Mouse (Mus musculus) thymus, postnatal 0 days (tissue): ENCODE measurements around the gene Ubtf. TPM values are rescaled to one million over a fixed set of nuclear protein-coding genes. Genes with fewer than 3 reads are reported as not detected.
"Not testable (repeated sequence)": the region's sequence is repeated elsewhere in the genome, so short reads cannot be mapped to it uniquely, and the experiment has no call there.

Experiments used
- DNase-seq: peaks from one replicate; pipeline ENCODE4 v3.0.0-alpha.2; 2015; ENCODE audit warnings: low spot score
- polyA plus RNA-seq: library from polyadenylated mRNA; unstranded; fragments of >200 nt; fragmentation: Nextera tagmentation; extraction: Ambion mirVana; gene quantifications from 2 replicates; pipeline ENCODE4 v1.2.1, GENCODE M21; 2015

The Ubtf gene
- 95.2 and 96.8 TPM in 2 replicates for polyA plus RNA-seq

DNA sequence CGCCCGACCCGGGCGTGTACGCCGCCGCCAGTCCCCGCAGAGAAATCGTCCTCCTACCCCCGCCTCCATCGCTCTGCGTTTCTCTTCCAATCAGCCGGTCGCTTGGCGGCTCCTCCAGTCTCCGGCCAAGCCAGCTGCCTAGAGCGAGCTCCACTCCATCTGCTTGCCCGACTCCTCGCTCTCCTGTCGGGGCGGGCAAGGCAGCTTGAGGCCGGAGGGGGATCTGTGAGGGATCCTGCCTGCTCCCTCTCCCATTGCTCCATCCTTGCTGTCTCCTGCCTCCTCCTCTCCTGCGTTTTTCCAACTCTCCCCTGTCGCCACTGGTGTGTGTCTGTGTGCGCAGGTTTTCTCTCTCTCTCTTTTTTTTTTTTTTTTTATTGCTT, at the start of gene Ubtf:
Gene Ubtf, minus strand, starts transcription at position 333 of the 383 bp plus-strand sequence.
- DNase-seq: peak; percentile 66

DNA sequence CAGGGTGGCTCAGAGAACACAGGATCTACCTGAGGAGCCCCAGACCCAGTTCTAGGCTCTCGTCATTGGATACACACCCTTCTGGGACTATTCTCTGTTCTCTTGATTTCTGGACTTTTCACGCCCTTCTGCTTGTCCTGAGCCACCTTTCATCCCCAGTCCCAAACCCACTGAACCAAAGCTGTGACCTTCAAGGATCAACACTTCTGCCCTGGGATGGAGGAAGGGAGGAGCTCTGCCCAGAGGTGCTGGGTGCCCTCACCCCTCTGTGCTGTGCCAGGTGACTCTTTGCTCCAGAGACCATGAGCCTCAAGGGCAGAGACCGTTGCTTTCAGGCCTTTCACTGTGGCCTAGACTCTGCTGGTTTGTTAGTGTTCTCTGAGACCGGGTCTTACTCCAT, 49.7 kb upstream of the Ubtf start:
- DNase-seq: no peak

DNA sequence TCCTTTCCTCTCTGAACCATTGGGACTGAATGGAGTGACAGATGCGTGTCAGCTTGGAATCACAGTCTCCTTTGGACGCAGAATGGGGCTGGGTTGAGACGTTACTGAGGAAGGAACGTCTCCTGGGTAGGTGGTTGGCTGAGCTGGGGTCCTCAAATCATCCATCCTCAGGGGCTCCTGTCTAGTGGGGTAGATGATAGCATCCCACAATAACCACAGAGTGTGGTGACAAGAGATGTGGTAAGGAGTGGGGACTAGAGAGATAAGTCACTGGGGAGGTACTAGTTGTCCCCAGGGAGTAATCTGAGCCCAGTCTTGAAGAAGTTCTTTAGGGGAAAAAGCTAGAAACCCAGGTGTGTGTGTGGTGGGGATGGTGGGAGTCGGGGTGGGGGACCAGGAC, 48.8 kb upstream of the Ubtf start:
- DNase-seq: no peak

DNA sequence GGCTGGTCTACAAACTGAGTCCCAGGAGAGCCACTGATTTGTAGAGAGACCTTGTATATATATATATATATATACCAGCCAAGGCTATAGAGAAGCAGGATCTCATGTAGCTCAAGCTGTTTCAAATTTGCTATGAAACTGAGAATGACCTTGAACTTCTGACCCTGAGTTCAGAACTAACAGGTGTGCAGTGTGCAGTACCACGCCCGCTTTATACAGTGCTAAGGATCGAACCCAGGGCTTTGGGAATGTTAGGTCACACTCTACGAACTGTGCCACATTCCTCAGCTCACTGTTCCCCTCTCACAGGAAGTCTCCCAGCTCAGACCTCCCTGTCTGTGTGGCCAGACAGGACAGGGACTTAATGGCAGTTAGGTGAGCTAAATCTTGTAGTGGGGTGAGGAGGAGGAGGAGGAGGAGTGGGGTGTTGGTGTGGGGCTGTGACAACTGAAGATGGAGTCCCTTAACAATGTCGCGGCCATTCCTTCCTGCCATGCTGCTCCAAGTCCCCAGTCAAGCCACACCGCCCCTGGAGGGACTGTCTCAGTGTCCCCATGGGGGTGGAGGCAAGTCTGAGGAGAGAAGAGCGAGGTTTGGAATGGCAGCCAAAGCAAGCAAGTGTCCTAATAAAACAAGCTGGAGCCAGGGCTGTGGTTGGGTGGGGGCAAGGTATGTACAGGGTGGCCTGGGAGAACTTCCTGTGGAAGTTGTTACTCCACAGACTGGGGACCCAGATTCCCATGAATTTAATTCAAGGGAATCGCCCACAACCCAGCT, 48.1 kb upstream of the Ubtf start:
- no peak for DNase-seq

DNA sequence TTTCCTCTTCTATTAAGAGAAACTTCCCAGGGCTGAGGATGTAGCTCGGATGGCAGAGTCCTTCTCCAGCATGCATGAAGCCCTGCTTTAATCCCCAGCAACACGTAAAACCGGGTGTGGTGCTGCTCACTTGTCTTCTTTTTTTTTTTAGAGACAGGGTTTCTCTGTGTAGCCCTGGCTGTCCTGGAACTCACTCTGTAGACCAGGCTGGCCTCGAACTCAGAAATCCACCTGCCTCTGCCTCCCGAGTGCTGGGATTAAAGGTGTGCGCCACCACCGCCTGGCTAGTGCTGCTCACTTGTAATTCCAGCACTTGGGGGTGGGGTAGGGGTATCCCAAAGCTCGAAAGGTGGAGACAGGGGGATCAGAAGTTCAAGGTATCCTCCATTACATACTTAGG, 46.6 kb upstream of the Ubtf start, which contains the start of gene Slc4a1:
Gene Slc4a1, minus strand, starts transcription at position 101 of the 400 bp plus-strand sequence.
- not testable (repeated sequence) for DNase-seq

DNA sequence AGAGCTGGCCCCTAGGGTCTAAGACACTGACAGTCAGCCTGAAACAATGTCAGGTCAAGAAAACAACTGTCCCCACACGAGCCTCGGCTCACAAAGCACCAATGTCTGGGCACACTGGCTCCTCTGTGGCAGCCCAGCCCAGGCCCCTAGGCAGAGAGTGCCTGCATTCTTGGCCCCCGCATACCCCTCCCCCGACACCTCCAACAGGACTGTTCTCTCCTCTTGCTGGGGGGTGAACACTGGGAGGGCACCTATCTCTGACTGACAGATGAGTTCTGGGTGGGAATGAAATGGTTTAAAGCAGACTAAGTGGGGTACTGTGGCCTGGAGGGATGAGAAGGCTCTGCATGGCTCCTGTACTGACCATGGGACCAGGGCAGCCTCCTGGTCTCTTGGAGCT, 46.2 kb upstream of the Ubtf start:
- no peak for DNase-seq

DNA sequence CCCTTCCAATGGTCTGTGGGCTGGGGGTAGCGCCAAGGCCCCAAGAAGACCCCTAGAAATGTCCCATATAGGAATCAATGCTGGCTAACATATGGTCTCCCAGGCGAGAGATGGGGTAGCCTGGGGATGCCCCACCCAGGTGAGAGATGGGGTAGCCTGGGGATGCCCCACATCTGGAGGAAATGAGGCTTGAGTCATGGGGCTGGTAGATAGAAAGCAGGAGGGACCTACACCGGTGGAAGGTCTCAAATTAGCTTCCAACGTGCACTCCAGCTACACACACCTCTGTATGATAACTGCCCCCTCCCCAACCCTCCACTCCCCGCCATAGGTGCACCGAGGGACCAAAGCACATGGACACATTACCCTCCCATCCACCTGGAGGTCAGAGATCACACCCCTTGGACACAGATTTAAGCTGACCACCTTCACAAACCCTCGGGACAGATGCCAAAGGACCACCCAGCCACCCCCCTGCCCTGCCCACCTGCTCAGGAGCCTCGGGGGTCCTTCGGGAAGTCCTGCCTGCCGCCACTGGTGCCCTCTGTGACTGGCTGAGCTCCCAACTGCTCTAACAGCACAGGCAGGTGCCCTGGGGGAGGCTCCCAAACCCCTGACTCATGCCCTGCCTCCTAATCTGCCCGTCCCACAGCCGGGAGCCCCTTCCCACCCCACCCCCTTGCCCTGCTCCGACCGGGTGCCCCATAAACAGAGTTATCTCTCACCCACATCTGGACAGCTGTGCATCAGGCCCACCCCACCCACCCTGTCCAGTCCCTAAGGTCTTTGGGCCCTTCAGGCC, 45.2 kb upstream of the Ubtf start:
- DNase-seq: no peak

DNA sequence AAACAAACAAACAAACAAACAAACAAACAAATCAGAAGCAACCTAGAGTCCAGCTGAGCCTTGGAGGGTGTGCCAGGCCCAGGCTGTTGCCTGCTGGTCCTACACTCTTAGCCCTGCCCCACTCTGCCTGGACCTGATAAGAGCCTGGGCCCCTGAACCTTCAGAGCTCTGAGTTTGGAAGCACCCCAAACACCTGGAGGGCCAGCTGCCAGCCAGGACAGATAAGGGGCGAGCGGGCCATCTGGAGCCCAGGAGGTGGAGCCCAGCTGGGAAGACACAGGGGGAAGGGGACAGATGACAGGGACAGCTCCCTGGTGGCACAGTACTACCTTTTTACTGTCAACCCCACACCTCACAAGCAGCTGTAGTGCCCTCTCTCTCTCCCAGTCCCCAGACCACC, 44.1 kb upstream of the Ubtf start:
- no peak for DNase-seq

DNA sequence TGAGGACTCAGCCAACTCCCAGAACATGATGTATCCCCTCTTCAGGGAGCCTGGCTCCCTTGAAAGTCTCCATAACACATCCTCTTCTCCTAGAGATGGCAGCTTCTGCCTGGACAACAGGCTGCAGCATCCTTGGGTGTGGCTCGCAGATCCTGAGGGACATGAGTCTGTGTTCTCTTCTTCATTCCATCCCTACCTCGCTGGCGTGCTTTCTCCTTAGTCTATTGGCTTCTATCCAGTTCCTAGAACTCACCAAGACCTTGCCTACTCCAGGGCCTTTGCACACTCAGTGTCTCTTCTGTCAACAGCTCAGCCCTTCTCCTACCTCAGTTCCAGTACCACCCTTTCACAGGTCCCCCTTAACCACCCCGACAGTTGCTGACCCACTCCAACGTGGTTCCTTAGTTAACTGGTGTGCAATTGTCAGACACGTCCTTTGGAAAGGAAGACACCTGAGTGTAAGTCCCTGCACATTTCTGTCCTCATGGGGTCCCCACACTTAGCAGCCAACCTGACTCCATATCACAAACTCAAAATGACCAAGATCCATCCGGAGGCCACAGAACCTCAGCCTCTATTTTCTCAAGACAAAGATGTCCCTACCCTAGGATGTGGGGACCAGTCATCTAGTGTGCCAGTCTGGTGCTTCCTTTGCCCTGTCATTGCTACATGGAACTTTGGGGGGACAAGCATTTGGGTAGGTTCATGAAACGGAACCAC, 42.4 kb upstream of the Ubtf start:
- DNase-seq: no peak

DNA sequence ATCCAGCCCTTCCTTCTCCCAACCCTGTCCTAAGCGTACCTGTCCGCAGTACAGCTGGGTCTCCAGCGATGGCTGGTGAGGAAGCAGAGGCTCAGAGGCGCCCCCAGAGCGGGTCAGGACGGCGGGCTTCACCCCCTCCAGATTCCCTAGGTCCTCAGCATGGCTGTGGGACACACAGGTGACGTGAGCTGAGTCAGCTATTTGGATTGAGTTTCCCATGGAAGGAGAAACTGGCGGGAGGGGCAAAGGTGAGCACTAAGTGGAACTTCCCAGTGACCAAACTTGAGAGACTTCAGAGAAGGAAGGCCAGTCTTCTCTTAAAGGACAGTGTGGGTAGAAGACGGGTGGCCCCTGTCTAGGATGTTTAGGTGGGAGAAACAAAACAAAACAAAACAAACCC, 38.8 kb upstream of the Ubtf start:
- DNase-seq: no peak

DNA sequence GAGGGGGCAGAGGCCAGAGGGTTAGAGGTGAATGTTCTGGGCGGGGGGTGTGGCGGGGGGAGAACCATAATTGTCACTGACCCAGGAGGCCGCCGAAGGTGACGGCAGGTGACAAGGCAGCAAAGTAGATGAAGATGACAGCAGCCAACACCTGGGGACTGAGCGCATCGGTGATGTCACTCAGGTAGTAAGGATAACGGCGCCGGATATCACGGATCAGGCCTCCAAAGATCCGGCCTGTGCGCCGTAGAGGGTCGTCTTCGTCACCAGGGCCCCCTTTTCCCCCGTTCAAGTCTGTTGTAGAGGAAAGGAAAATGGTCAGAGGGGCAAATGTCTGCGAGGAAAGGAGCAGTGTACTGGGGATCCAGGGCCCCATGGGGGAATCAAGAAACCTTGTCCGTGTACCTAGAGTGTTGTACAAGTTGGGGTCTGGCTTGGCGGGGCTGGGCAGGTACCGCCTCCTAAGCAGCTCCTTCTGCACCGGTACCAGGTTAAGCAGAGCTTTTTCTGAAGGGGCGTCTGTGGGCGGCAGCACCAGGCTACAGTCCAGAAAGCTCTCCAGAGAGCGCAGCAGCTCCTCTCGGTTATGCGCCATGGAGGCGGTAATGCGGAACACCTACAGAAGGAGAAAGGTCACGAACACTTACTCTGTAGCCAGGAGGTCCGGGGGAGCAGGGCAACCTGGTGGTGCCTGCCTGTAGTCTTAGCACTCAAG, 37.3 kb upstream of the Ubtf start:
- DNase-seq: no peak

DNA sequence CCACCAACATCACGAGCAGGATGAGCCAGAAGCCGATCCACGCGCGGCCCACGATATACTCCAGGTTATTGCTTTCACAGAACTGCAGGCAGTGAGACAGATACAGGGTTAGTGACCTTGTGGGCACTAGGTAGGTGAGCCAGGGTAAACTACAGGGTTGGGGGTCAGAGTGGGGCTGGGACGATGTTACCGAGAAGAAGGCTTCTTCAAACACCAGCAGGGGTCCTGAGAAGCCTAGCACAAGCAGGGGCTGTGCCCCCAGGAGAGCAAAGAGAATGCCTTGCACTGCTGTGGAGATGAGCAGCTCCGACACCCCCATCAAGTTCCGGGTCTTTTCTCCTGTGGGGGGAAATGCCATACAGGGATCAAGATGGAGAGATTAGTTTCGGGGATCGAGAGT, 36.6 kb upstream of the Ubtf start:
- no peak for DNase-seq

DNA sequence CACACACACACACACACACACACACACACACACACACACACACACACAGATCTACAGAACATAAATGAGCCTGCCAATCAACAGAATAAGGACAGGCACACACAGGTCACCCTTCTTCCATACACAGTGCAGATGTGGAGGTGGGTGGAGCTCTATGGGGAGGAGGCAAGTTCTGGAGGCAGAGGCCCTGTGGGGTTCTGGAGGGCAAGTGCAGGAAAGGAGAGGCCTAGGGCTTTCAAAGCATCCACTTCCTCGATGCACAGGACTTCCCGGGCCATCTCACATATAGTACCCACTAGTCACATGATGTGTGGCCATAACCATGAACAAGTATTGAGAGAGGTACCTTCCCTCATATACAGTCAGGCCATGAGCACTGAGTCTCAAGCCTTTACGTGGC, 36.0 kb upstream of the Ubtf start:
- DNase-seq: no peak

DNA sequence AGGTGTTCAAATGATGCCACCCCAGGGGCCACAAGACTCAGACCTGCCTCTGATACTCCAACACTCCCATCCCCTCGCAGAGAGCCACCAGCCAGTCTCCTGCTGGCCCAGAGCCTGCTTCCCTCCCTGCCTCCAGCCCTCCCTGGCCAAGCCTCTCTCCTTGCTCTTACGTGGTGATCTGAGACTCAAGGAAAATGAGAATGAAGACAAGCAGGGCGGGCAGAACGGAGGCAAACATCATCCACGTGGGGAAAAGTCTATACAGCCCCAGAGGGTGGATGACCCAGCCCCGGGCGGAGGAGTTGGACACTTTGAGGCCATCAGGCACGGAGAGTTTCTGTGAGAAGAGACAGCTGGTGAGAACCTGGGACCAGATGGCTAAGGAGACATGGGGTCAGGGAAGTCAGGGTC, 33.5 kb upstream of the Ubtf start:
- no peak for DNase-seq

DNA sequence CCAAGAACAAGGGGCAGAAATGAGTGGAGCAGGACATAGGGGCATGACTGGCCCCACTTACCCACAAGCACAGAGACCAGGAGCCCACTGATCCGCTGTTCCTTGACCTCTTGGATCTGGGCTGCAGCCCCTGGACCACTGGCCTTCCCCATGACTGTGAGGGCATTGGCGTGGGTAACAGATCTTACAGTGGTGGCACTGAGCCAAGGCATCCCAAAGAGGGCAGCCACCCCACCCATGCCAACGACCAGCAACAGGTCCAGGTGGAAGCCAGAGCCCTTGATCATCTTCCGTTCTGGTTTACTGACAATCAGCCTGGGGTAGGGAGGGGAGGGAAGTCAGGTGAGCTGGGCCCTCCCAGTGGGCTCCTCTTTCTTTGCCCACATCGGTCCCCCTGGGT, 32.8 kb upstream of the Ubtf start:
- DNase-seq: no peak

DNA sequence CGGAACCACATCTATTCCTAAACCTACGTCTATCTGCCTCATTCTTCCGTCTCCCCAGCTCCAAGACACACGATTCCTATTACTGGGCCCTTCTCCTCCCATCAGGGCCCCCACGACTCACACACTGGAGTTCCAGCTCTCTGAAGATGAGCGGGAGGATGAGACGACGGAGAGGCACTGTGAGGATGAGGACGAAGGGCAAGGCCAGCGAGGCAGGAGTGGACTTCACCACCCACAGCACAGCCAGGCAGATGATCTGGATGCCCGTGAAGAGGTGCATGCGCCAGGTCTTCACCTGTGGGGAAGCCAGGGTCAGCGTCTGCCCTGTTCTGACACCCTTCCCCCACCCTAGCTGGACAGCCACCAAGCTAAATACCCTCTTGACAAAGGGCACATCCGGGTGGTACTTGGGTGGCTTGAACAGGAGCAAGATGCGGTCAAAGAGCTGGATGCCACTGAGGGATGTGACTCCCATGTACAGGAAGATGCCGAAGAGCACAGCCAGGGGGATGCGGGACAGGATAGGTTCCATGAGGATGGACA, 31.5 kb upstream of the Ubtf start:
- DNase-seq: no peak

DNA sequence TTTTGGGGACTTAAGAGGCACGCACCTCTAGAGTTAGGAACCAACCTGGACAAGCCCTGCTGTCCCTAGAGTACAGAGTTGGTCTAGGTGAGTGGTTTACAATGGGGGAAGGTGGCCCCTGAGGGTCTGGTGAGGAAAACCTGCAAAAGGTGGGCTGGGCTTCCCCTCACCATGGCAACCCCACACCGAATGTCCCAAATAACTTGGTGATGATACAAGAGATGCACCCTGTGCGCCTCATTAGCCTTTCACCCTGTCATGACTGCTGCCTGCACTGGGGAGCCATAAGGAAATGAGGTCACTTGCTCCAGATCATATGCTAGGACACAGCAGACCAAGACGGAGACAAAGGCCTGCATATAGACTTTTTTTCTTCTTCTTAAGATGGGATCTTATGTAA, 30.9 kb upstream of the Ubtf start:
- DNase-seq: no peak

DNA sequence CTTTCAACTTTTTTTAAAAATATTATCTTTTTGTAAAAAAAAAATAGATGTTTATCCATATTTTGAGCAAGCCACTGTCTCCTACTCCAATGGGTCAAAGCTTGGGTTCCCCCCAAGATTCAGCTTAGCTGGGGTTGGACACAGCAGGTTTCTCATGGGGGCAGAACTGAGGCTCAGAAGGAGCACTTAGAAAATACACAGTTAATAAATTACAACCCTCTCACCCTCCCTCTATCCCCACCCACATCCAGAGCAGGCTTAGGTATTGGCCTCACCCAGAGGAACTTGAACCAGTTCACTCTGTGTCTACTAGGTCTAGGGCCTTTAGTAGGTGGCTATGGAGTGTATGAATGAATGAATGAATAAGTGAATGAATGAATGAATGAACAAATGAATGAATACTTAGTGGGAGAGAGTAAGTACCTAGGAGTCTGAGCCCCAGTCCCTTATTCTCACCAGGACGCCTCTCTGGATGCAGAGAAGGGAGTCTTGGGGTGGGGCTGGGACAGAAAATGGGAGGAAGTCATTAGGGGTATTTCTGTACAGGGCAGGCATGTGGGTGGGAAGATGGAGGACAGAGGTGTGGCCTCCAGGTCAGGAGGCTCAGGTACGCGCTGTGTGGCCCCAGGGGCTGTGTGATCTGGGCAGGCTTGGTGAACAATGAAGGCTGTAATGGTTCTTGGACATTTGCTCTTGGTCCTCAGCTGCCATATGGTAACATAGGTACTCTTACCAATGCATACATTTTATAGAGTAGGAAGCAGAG, 29.8 kb upstream of the Ubtf start:
- DNase-seq: no peak

DNA sequence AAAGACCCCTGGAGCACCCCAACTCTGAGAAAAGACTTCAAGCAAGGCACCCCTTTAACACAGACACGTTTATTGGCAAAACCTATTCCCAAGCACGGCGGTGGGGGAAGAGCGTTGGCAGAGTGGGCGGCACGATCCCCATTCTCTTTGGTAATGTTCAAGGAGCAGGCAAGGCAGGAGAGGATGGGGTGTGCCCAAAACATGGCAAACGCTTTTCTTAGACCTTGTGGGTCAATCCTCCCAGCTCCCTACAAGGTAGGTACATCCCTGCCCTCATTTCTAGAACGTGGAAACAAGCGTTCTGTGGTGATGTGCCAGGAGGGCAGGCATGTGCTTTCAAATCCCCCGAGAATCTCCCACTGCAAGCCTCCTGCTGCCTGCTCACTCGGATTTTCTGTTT, 29.2 kb upstream of the Ubtf start:
- no peak for DNase-seq

DNA sequence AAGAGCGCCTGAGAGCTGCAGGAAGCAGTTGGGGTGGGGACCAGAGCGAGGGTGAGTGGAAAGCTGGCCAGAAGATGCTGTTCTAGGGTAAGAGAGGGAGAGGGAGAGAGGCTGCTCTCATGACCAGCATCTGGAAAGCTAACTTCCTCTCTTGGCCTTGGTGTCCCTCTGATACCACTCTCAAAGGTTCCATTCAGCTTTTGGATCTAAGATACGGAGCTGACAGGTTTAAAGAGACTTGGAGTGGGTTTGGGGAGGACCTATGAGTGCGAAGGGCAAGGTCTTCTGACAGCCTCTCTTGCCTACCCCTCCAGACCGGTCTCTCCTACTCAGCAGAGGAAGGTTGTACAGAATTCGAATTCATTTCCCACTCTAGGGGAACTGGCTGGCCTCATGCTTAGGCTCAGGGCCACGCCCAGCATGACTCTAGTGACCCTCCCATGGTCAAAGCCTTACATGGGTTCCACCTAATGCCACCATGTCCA, 28.6 kb upstream of the Ubtf start:
- no peak for DNase-seq
